Mouse (Mus musculus): ENCODE measurements around the gene Vmn1r84. TPM values are rescaled to one million over a fixed set of nuclear protein-coding genes. Genes with fewer than 3 reads are reported as not detected.

The Vmn1r84 gene
- total RNA-seq (2021): not detected
- long read RNA-seq, experiment 1: 0 reads
- long read RNA-seq, experiment 2: 0 reads

GRCm38 (mm10) chr7:12369173-12369572 lies at the start of gene Vmn1r84:
Vmn1r84 (minus strand) TSS chr7:12369273.
- DNase-seq: no peak

GRCm38 (mm10) chr7:12329381-12329780 lies 39.7 kb downstream of the Vmn1r84 start, which contains the start of gene Vmn1r83:
Vmn1r83 (minus strand) TSS chr7:12329481.
- no peak for DNase-seq

Small RNAs within 50 kb of the gene (microRNA-seq; reads per million reads assigned to microRNA genes)
- gene Gm23521: not detected

Other genes starting within 250 kb of the Vmn1r84 start
- gene Vmn1r78, start 219.0 kb downstream of the Vmn1r84 start, total RNA-seq (2021): not detected
- gene Vmn1r79, start 198.0 kb downstream of the Vmn1r84 start, total RNA-seq (2021): not detected
- not detected for gene Vmn1r80, start 180.0 kb downstream of the Vmn1r84 start, total RNA-seq (2021)
- not detected for gene Vmn1r81, start 101.0 kb downstream of the Vmn1r84 start, total RNA-seq (2021)
- not detected for gene Vmn1r82, start 68.8 kb downstream of the Vmn1r84 start, total RNA-seq (2021)
- gene Vmn1r83, start 39.8 kb downstream of the Vmn1r84 start, total RNA-seq (2021): not detected
- gene Zfp551, start 53.5 kb upstream of the Vmn1r84 start, total RNA-seq (2021): 1 to 10 TPM; 2.8 to 4.4 TPM
- 1 to 10 TPM; 7.9 to 9.5 TPM for gene Zfp606, start 109.0 kb upstream of the Vmn1r84 start, total RNA-seq (2021)
- not detected for gene 2900092C05Rik, start 143.2 kb upstream of the Vmn1r84 start, total RNA-seq (2021)
- gene Vmn2r53, start 239.5 kb upstream of the Vmn1r84 start, total RNA-seq (2021): under 1 TPM; 0.03 to 0.07 TPM

All from adrenal gland, postnatal 36 days (tissue).